Mouse (Mus musculus): ENCODE measurements around the gene March9. TPM values are rescaled to one million over a fixed set of nuclear protein-coding genes. Genes with fewer than 3 reads are reported as not detected.

The March9 gene
- polyA plus RNA-seq, 2 experiments from 2014 or later, result 0.19 to 0.73 TPM

GRCm38 (mm10) chr10:127030336-127031296 is 29.4 kb downstream of the March9 start, which contains the start of gene Tsfm:
TSS of gene Tsfm (minus strand) at chr10:127030840.
- ATAC-seq, result peak; percentile 85

GRCm38 (mm10) chr10:127018422-127018821 is 41.6 kb downstream of the March9 start:
- ATAC-seq, result no peak

- no peak for ATAC-seq
Observed at GRCm38 (mm10) chr10:127017071-127017470, 42.9 kb downstream of the March9 start.

GRCm38 (mm10) chr10:127016488-127016887 is 43.5 kb downstream of the March9 start:
- no peak for ATAC-seq

Other genes starting within 250 kb of the March9 start
- gene Atp23, start 158.8 kb downstream of the March9 start, polyA plus RNA-seq (2017; shearing (Covaris generic)), result 1 to 10 TPM; 2.7 to 6.1 TPM
- gene Ctdsp2, start 81.5 kb downstream of the March9 start, polyA plus RNA-seq (2017; shearing (Covaris generic)), result 10 to 100 TPM; 35.4 to 37.8 TPM
- under 1 TPM; 0.11 to 0.20 TPM for gene Avil, start 59.5 kb downstream of the March9 start, polyA plus RNA-seq (2017; shearing (Covaris generic))
- 10 to 100 TPM; 38.2 to 54.1 TPM for gene Tsfm, start 29.3 kb downstream of the March9 start, polyA plus RNA-seq (2017; shearing (Covaris generic))
- 10 to 100 TPM; 29.9 to 30.2 TPM for gene Mettl1, start 18.8 kb downstream of the March9 start, polyA plus RNA-seq (2017; shearing (Covaris generic))
- gene Eef1akmt3, start 18.7 kb downstream of the March9 start, polyA plus RNA-seq (2017; shearing (Covaris generic)), result under 1 TPM in 1 of 2 experiments, not detected in 1; 0.38 TPM
- gene Cyp27b1, start 11.9 kb downstream of the March9 start, polyA plus RNA-seq (2017; shearing (Covaris generic)), result under 1 TPM in 1 of 2 experiments, not detected in 1; 0.27 TPM
- 100 to 1,000 TPM; 294 to 347 TPM for gene Cdk4, start 3.4 kb upstream of the March9 start, polyA plus RNA-seq (2017; shearing (Covaris generic))
- gene Tspan31, start 10.1 kb upstream of the March9 start, polyA plus RNA-seq (2017; shearing (Covaris generic)), result 100 to 1,000 TPM in 1 of 2 experiments, 10 to 100 TPM in 1; 87.4 to 109 TPM
- 10 to 100 TPM; 29.8 to 34.6 TPM for gene Agap2, start 15.1 kb upstream of the March9 start, polyA plus RNA-seq (2017; shearing (Covaris generic))
- 100 to 1,000 TPM in 1 of 2 experiments, 10 to 100 TPM in 1; 78.1 to 142 TPM for gene Os9, start 60.9 kb upstream of the March9 start, polyA plus RNA-seq (2017; shearing (Covaris generic))
- 100 to 1,000 TPM; 166 to 206 TPM for gene B4galnt1, start 105.0 kb upstream of the March9 start, polyA plus RNA-seq (2017; shearing (Covaris generic))
- 1 to 10 TPM; 2.6 to 2.8 TPM for gene Slc26a10, start 120.5 kb upstream of the March9 start, polyA plus RNA-seq (2017; shearing (Covaris generic))
- gene Arhgef25, start 129.9 kb upstream of the March9 start, polyA plus RNA-seq (2017; shearing (Covaris generic)), result under 1 TPM in 1 of 2 experiments, not detected in 1; 0.38 TPM
- gene Dtx3, start 135.5 kb upstream of the March9 start, polyA plus RNA-seq (2017; shearing (Covaris generic)), result 10 to 100 TPM; 39.4 to 42.2 TPM
- 10 to 100 TPM; 24.2 to 39.3 TPM for gene Pip4k2c, start 151.4 kb upstream of the March9 start, polyA plus RNA-seq (2017; shearing (Covaris generic))
- gene Kif5a, start 203.2 kb upstream of the March9 start, polyA plus RNA-seq (2017; shearing (Covaris generic)), result not detected
- 10 to 100 TPM; 43.8 to 48.0 TPM for gene Dctn2, start 206.2 kb upstream of the March9 start, polyA plus RNA-seq (2017; shearing (Covaris generic))
- 10 to 100 TPM in 1 of 2 experiments, 1 to 10 TPM in 1; 4.0 to 14.7 TPM for gene Mbd6, start 228.8 kb upstream of the March9 start, polyA plus RNA-seq (2017; shearing (Covaris generic))

All from CD4-positive, CD25-positive, alpha-beta regulatory T cell, adult 4 months (primary cell).